Mouse (Mus musculus): ENCODE data around the gene Ankrd10. TPM values are rescaled to one million over a fixed set of nuclear protein-coding genes. Genes with fewer than 3 reads are reported as not detected.
A peak's percentile ranks its signal among the peaks of the same experiment; 100 is the strongest.
"Not testable (repeated sequence)": the region's sequence is repeated elsewhere in the genome, so short reads cannot be mapped to it uniquely, and the experiment has no call there.

Ankrd10 gene
- total RNA-seq, 2 experiments from 2014 or later, result 5.5 to 21.1 TPM

GRCm38 (mm10) chr8:11616294-11616693, 19.3 kb downstream of the Ankrd10 start:
- peak; percentile 74; the same call in 1 of the 2 replicates for ATAC-seq (replicated peaks; ENCODE audit: low FRiP score, poor library complexity, severe bottlenecking)

GRCm38 (mm10) chr8:11614126-11614835, 21.3 kb downstream of the Ankrd10 start:
- no peak for ATAC-seq (replicated peaks; ENCODE audit: low FRiP score, poor library complexity, severe bottlenecking)

- no peak for ATAC-seq (replicated peaks; ENCODE audit: low FRiP score, poor library complexity, severe bottlenecking)
These were observed 26.7 kb downstream of the Ankrd10 start for GRCm38 (mm10) chr8:11608848-11609247.

- peak; percentile 83; the same call in 1 of the 2 replicates for ATAC-seq (replicated peaks; ENCODE audit: low FRiP score, poor library complexity, severe bottlenecking)
These were observed 33.4 kb downstream of the Ankrd10 start for GRCm38 (mm10) chr8:11602006-11602680.

GRCm38 (mm10) chr8:11600301-11600951, 35.1 kb downstream of the Ankrd10 start:
- ATAC-seq (replicated peaks; ENCODE audit: low FRiP score, poor library complexity, severe bottlenecking), result no peak

- no peak for ATAC-seq (replicated peaks; ENCODE audit: low FRiP score, poor library complexity, severe bottlenecking)
These were observed 42.2 kb downstream of the Ankrd10 start for GRCm38 (mm10) chr8:11593222-11593884.

- peak; percentile 56; the same call in 1 of the 2 replicates for ATAC-seq (replicated peaks; ENCODE audit: low FRiP score, poor library complexity, severe bottlenecking)
These were observed 43.3 kb downstream of the Ankrd10 start for GRCm38 (mm10) chr8:11592296-11592695.

- no peak for ATAC-seq (replicated peaks; ENCODE audit: low FRiP score, poor library complexity, severe bottlenecking)
These were observed 43.7 kb downstream of the Ankrd10 start for GRCm38 (mm10) chr8:11591837-11592236.

- ATAC-seq (replicated peaks; ENCODE audit: low FRiP score, poor library complexity, severe bottlenecking), result no peak
These were observed 49.2 kb downstream of the Ankrd10 start for GRCm38 (mm10) chr8:11586374-11586745.

- no peak for ATAC-seq (replicated peaks; ENCODE audit: low FRiP score, poor library complexity, severe bottlenecking)
These were observed 49.8 kb downstream of the Ankrd10 start for GRCm38 (mm10) chr8:11585513-11586373.

GRCm38 (mm10) chr8:11575604-11576384, 59.8 kb downstream of the Ankrd10 start:
- no peak for ATAC-seq (replicated peaks; ENCODE audit: low FRiP score, poor library complexity, severe bottlenecking)

- ATAC-seq (replicated peaks; ENCODE audit: low FRiP score, poor library complexity, severe bottlenecking), result no peak
These were observed 60.5 kb downstream of the Ankrd10 start for GRCm38 (mm10) chr8:11574911-11575603.

GRCm38 (mm10) chr8:11572428-11572827, 63.1 kb downstream of the Ankrd10 start:
- no peak for ATAC-seq (replicated peaks; ENCODE audit: low FRiP score, poor library complexity, severe bottlenecking)

- ATAC-seq (replicated peaks; ENCODE audit: low FRiP score, poor library complexity, severe bottlenecking), result no peak
These were observed 63.6 kb downstream of the Ankrd10 start for GRCm38 (mm10) chr8:11571950-11572349.

GRCm38 (mm10) chr8:11570742-11571141, 64.8 kb downstream of the Ankrd10 start:
- no peak for ATAC-seq (replicated peaks; ENCODE audit: low FRiP score, poor library complexity, severe bottlenecking)

GRCm38 (mm10) chr8:11569260-11570097, 66.1 kb downstream of the Ankrd10 start:
- ATAC-seq (replicated peaks; ENCODE audit: low FRiP score, poor library complexity, severe bottlenecking), result no peak

- not testable (repeated sequence) for ATAC-seq (replicated peaks; ENCODE audit: low FRiP score, poor library complexity, severe bottlenecking)
These were observed 67.4 kb downstream of the Ankrd10 start for GRCm38 (mm10) chr8:11568193-11568592.

All from erythroblast, adult 5-6 weeks (primary cell).